Mouse (Mus musculus) CD4-positive helper T cell, adult 2 months (primary cell): ENCODE data around the gene Cdc34.
A peak's percentile ranks its signal among the peaks of the same experiment; 100 is the strongest.

Experiments used
- DNase-seq: peaks from one replicate; pipeline ENCODE4 v3.0.0-alpha.2; 2012; ENCODE audit warnings: low read depth, missing footprints, low spot score

Cdc34 gene

DNA sequence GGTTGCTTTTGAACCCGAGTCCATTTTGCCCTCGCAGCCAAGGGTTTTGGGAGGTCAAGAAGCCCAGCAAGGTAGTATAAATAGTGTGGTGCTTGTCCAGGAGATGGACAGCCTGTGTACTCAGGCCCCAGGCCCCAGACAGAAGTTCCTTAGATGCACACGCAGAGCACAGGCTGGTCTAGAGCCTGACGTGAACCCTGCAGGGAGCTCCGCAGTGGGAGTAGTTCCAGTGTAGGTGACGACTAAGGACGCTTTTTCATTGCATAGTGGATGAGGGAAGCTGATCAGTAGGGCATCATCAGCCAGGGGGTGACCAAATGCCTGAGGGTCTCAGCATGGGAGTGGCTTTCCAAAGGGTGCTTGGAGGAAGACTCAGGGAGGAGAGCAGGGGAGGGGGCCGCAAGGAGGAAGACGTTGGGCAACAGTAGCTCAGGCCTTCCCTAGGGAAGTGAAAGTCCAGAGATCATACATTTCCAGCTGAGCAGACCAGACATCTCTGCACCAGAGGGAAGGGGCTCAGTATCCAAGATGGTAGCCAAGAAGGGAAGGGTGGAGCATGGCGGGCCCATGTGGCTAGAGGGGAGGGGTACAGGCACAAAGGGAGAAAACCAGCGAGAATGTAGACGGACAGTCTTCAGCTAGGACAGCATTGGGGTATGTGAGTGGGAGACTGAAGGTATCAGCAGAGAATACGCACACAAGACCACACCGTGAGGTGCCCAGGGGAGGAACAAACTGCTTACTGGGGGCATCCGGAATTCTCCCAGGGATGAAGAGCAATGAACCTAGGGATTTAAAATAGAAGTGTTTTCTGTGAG lies 11.7 kb upstream of the Cdc34 start:
- no peak for DNase-seq

DNA sequence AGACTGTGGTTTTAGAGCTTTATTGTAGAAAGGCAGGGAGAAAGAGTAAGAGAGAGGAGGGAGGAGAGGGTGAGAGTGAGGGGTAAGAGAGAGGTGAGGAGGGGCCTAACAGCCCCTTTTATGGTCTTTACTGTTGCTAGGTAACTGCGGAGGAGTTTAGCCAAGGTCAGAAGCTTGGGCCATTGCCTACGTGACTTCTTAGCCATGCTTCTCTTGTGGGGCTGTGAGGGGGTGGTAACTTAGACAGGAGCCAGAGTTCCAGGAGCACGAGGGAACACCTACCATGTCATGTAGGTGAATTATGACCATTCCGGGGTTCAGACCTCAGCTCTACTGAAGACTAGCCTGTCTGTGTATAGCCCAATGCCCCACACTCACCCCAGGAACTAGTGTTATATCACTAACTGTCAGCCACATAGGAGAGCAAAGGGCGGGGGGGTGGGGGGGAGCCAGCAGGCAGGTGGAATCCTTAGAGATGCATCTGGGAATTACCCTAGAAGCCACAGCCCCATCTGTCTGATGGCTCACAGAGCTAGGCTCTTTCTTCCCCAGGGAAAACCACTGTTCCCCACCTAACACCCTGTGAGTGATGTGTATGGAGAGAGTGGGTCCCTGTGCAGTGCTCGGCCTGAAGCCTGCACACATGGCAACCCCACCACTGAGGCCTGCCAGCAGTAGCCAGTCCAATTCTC lies 10.5 kb upstream of the Cdc34 start:
- DNase-seq = no peak

DNA sequence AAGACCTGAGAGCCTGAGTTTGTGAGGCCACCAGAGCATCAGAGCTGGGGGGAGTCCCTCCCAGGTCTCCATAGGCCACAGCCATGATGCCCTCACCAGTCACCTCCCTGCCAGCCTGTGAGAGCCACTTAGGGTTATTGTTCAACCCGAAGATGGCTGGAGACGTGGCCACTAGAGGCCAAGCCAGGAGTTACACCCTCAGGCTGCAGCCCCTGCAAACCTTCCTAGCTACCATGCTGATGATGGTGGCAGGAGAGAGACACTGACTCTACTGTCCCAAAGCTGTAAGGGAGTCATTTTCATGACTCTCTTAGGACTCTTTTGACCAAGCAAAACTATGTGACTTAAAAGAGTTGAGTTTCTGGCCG lies 9.9 kb upstream of the Cdc34 start:
- DNase-seq = no peak

DNA sequence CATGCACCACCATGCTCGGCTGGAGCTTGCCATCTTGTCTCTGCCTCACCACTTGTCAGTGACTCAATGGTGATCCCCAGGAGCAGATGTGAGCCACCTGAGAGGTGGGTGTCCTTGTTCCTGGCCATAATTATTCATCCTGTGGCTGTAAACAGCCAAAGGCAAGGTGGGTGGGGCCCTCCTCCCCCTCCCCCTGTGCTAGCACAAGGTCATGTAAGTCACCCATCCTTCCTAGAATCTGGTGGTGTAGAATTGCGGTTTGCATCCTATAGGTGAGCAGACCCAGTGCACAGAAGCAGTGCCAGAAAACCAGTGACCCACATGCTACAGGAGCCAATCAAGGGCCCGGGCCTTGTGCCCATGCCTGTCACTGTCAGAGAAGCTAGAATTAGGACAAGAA lies 8.9 kb upstream of the Cdc34 start:
- DNase-seq = no peak

DNA sequence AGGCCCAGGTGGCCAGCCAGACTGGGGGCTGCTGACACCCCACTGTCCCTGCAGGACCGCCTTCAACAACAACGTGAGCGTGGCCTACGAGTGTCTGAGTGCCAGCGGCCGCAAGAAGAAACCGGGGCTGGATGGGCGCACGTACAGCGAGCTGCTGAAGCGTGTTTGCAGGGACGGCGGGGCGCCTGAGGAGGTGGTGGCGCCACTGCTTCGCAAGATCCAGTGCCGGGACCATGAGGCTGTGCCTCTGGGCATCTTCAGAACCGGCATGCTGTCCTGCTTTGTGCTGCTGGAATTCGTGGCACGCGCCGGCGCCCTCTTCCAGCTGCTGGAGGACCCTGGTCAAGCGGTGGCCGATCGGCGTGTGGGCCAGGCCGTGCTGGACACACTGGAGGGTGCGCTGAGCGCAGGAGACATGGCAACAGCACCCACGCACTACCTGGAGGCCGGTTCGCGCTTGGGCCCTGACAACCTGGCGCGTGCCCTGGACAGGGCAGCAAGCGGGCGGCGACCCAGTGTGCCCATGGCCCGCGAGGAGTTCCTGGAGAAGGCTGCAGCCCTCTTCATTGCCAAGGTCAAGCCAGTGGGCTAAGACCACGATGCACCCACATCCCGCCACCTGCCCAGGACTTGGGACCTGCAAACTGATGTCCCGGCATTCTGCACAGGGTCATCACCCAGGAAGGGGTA lies 6.5 kb upstream of the Cdc34 start:
- DNase-seq = no peak

DNA sequence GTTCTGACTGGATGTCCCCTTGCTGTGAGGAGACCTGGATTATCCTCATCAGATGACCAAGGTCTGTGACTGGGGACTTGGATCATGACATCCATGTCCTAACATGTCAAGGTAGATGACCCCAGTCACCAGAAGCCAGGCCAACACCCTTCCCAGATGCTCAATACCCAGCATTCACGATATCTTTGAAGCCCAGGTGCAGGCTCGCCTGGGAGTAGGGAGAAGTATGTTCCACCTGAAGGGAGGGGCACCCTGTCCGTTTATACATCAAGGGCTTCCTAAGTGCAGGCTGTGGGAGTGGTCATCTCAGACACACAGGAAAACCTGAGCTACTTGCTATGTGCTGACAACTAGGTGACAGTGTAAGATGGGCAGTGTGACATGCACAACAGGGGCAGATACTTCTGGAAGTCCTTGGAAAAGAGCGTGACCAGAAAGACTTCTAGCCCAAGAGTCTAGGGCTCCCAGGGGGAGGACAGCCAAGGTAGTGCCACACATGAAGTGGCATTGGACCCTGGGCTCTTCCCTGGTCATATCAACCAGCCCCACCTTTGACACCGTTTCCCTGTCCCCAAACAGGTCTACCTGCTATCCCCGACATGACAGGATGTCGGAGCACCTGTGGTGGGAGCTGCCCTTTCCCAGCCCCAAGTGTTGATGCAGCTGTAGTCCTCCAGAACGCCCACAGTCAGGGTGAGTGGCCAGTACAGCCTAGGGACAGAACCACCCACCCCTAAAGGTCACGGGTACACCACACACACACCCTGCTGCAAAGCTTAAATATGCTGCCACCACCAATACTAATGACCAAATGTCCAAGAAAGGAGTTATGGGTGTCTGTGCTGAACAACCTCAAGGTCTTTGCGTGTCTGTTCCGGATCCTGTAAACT lies 1.1 kb upstream of the Cdc34 start:
- peak; percentile 31 for DNase-seq

DNA sequence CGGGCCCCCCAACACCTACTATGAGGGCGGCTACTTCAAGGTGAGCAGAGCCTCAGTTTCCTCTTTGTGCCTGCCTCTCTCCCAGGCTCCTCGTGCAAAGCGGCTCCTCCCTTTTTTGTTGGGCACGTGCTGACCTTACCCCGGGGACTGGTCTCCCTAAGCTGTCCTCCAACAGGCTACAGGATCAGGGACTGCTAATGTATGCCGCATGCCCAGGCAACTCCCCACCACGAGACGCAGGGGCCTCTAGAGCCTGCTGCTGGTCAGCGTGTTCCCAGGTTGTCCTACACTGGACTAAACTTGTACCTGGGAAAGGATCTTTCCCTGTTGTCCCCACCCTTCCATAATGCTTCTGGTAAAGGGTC lies 538 bp downstream of the Cdc34 start:
- DNase-seq = peak; percentile 45

DNA sequence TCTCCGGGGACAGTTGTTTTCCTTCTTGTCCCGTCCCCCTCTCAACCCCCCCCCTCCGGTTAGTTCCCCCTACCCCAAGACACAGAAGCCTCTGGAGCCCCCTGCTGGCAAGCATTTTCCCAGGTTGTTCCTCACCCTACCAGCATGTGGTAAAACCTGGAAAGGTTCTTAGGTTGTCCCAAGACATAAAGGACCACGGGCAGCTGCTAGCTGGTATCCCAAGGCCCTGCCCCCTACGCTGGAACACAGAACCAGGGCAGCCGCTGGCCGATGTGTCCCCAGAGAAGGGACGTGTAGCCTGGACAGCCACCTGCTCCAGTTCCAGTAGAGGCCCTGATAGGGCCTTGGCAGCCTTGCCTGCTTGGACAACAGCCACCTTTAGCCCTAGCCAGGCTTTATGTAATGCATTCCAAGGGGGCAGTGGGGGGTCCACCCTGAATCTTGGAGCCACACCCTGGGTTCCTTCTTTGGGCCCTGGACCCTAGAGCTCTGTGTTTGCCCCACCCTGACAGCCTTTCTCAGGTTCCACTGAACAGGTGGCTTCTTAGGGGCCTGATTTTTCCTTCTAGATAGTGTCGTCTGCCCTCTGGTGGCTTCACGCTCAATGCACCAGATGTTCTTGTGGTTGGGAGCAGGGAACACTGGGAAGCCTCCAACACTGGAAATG lies 1.1 kb downstream of the Cdc34 start:
- DNase-seq = peak; percentile 55

DNA sequence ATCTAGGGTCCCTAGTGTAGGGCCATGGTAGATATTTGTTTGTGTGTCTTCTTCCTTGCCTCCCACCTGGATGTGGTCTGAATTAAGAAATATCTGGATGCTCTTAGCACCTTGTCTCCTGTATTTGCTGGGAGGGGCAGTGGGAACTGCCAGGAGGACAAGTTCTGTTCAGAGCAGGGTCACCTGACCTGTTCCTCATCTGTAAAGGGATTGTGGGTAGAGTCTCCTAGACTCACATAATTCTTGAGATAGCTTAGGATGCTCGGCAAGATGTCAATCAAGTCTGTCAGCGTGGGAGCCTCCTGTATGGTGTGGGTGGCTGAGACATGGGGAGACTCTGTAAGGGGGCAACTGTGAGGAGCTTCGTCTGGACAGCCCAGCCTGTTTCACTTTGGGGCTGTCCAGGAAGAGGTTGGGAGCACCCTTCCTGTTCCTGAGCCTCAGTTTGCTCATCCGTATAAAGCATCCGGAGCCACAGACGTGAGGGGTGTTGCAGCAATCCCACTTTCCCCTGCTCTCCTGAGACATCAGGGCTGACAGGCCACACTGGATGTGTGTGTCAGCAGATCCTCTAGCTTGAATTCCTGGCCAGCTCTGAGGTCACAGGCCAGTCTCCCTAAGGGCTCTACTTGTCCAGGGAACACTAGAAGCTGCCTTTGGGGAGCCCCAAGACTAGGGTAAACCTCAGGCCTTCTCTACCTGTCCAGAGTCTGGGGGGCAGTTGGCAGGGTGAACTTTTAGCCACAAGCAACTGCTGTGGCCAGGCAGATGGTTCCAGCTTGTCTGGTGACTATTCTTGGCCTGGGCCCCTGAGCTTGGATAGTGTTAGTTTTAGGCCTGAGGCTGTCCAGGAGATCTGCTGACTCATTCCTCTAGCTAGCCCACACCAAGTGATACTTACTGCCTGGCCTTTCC lies 2.0 kb downstream of the Cdc34 start:
- DNase-seq = no peak

DNA sequence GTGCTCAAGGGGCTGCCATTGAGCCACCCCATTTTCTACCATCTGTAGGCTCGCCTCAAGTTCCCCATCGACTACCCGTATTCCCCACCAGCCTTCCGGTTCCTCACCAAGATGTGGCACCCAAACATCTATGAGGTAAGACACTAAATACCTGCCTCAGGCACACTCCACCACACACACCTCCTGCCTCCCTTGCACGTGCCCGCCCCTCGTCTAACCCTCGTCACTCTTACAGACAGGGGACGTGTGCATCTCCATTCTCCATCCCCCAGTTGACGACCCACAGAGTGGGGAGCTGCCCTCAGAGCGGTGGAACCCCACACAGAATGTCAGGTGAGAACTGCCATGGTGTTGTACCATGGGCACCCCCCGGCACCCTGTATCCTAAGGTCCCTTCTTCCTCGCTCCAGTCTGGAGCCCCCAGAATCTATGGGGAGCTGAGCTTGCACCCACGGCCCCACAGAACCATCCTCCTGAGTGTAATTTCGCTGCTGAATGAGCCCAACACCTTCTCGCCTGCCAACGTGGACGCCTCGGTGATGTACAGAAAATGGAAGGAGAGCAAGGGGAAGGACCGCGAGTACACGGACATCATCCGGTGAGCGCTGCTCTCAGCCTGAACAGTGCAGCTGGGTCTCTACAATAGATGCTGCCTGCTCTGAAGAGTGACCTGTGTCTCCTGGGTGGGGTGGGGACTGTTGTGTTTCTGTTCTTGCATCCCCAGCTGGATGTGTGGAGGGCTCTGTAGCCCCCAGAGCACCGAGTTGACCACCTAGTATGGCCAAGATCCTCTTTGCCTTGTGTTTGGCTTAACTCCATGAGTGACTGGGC lies 3.0 kb downstream of the Cdc34 start:
- DNase-seq = no peak

DNA sequence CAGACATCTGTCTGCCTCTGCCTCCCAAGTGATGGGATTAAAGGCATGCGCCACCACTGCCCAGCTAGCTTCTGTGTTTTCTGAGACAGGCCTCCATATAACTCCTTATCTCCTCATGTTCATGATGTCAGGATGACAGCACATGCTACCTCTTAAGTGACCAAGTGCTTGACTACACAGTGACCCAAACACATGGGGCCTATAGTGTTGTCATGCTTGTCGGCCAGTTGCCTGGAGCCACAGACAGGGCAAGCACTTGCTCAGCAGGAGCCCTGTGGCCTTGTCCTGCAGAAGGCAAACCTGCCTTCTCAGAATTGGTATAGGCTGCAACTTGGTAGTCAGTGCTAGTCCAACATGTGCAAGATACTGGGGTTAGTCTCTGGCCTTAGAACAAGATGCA lies 4.2 kb downstream of the Cdc34 start:
- no peak for DNase-seq

DNA sequence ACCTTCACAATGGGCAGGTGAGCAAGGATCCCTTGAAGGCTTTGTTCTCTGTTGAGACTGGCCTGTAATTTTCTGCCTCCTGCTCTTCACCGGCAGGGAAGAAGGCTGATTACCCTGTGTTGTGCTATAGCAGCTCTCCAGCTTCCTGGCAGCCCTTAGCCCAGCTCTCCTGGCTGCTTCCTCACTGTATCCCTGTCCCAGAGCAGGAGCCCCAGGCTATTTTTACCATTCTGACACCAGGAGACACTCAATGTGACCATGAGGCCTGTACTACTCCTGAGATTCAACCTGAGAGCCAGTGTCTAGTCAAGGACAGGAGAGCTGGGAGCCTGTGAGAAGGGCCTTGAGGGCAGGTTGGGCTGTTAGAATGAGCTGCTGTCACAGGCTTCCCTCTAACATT lies 4.7 kb downstream of the Cdc34 start:
- DNase-seq = no peak

DNA sequence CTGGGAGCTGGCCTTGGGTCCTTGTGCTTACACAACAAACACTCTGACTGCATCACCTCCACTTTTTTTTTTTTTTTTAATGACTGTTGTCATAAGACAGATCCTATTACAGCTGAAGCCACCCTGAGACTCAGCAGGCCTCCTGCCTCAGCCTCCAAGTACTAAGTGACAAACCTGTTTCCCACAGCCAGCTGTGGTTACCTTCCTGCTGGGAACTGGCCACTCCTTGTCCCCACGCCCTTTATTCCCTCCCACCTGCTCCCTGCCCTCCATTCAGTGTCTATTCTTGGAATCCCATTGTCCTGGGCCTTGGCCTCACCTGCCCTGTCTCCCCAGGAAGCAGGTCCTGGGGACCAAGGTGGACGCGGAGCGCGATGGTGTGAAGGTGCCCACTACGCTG lies 5.5 kb downstream of the Cdc34 start:
- DNase-seq = no peak

DNA sequence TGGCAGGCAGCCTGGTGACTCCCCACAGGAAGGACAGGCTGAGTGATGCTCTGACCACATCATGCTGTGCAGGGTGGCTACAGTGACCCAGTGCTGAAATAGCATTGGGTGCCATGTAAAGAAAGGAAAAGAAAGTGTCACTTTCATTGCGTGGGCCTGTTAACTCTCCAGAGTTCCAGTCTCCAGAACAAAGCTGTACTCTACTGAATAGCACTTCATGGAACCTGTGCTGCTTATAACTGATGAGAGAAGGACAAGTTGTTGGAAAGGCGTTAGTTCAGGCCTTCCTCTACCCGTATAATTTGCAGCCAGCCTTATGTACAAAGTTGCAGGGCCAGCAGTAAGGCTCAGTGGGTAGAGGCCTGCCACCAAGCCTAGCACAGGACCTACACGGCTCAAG lies 6.7 kb downstream of the Cdc34 start, which contains the start of gene Gzmm:
TSS of gene Gzmm (plus strand) at position 301 of the 400 bp plus-strand sequence.
- no peak for DNase-seq

DNA sequence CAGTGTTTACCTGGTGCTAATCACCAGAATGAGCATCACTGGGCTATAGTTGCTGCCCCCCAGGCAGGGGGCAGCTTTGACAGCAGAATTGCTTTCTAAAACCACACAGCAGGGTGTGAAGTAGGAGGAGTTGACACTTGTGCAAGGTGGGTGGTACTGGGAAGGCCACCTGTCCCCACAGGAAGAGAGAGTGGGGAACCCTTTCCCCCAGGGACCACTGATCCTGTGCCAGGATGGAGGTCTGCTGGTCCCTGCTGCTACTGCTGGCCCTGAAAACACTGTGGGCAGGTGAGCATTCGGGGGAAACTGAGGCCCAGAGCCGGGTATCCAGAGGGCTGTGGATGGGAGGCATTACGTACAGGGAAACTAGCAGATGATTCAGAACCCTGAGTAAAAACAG lies 7.2 kb downstream of the Cdc34 start:
- no peak for DNase-seq

DNA sequence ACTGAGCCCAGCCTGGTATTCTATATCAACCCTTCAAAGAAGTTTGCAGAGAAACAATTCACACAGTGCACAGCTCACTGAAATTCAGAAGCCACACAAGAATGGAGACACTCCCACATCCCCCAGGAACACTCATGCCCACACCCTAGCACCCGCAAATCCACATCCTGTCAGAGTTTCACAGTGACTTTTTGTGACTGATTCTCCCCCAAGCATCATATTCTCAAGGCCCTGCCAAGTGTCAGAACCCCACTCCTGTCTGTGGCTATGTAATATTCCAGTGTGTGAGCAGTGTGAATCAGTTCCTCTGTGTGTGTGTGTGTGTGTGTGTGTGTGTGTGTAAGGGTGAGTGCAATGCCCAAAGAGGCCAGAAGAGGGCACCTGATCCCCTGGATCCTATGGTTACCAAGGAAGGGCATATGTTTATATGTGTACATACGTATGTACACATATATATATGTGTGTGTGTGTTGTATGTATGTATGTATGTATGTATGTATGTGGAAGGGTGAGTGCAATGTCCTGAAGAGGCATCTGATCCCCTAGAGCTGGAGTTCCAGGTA lies 10.1 kb downstream of the Cdc34 start:
- peak; percentile 56 for DNase-seq

DNA sequence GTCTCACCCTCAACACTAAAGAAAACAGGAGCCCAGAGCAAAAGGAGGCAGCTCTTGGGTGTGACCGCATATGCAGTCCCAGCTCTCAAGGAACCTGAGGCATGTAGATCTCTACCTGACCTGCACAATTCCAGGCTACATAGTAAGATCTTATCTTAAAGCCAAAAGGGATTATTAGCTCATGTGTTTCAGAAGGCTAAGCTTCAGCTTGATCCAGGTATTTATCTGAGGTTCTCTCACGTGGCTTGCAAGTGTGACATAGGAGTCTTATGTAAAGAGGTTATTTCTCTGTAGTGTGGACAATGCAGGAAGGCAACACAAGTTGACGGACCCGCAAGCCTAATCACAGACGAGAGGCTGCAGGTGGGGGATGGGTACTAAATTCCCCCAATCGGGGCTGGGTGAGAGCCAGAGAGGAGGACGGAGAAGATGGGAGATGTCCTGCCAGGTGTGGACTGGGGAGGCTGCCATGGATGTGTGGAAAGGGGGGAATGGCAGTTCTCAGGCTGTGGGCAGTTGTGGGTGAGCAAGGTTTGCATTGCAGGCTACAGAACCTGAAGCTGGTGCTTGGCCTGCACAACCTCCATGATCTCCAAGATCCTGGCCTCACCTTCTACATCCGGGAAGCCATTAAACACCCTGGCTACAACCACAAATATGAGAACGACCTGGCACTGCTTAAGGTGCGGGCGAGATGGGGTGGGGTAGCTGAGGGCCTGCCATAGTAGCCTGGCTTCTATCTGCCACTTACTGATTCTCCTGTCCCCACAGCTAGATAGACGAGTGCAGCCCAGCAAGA lies 11.8 kb downstream of the Cdc34 start:
- no peak for DNase-seq

DNA sequence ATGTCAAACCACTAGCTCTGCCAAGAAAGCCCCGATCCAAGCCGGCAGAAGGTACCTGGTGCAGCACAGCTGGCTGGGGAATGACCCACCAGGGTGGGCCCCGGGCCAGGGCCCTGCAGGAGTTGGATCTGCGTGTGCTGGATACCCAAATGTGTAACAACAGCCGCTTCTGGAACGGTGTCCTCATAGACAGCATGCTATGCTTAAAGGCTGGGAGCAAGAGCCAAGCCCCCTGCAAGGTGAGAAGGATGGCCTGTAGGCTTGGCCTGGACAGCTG lies 12.3 kb downstream of the Cdc34 start:
- no peak for DNase-seq
